In genomic region chr5:44706997-44707698, GRCm38 (mm10) we compare ENCODE assay signal across 9 mouse cellular contexts.
A peak's percentile ranks its signal among the peaks of the same experiment; 100 is the strongest.
DNase-seq lines count a peak whose midpoint lies in the region; ATAC-seq lines count a peak whose summit lies in the region.
"Had no signal": no experiment of that assay in that cellular context is flagged by ENCODE, and none has a peak within 500 bp of the region (broad histone marks: within the 10 kb centered on the region; RNA-seq: fewer than 3 reads in every experiment).

No protein-coding gene starts in this region.

- H3K9me3 ChIP-seq in neural tube, embryonic 13.5 days: no peaks in the 10 kb centered on the region
- no peaks in the 10 kb centered on the region for H3K9me3 ChIP-seq in hindbrain, embryonic 13.5 days
- H3K9me3 ChIP-seq in lung, embryonic 15.5 days: no peaks in the 10 kb centered on the region

- ATAC-seq in neural tube, embryonic 13.5 days (ENCODE audit: low read depth): no peak; the same call in 1 of the 2 replicates
- no peak for ATAC-seq in hindbrain, embryonic 13.5 days (ENCODE audit: low FRiP score)
- 0 out of 2 replicates have a peak, but pooled peaks have one; percentile 57 for ATAC-seq in lung, embryonic 15.5 days (ENCODE audit: borderline replicate concordance, extremely low read depth, low FRiP score, low TSS enrichment)
- ATAC-seq in activated CD4-positive, CD25-positive, alpha-beta regulatory T cell, adult 4 months: no peak

- H3K27ac ChIP-seq in neural tube, embryonic 13.5 days (replicated peaks): peak overlapping the region; percentile 54; the same call in 1 of the 2 replicates
- peak overlapping the region; percentile 12; the same call in 1 of the 2 replicates for H3K27ac ChIP-seq in hindbrain, embryonic 13.5 days
- peak overlapping the region; percentile 52; the same call in 1 of the 2 replicates for H3K27ac ChIP-seq in lung, embryonic 15.5 days

- WGBS in neural tube, embryonic 13.5 days: 48% methylated on average over 6 of the region's 6 CpGs
- 42% methylated on average over 6 of the region's 6 CpGs for WGBS in hindbrain, embryonic 13.5 days
- 29% methylated on average over 6 of the region's 6 CpGs for WGBS in lung, embryonic 15.5 days

- no peak overlapping the region for H3K9ac ChIP-seq in neural tube, embryonic 13.5 days
- H3K9ac ChIP-seq in hindbrain, embryonic 13.5 days: no peak overlapping the region; the same call in 1 of the 2 replicates
- H3K9ac ChIP-seq in lung, embryonic 15.5 days: no peak overlapping the region

- H3K27me3 ChIP-seq in neural tube, embryonic 13.5 days: no peaks in the 10 kb centered on the region
- no peaks in the 10 kb centered on the region for H3K27me3 ChIP-seq in hindbrain, embryonic 13.5 days
- H3K27me3 ChIP-seq in lung, embryonic 15.5 days: no peaks in the 10 kb centered on the region

- no peaks in the 10 kb centered on the region for H3K36me3 ChIP-seq in neural tube, embryonic 13.5 days
- no peaks in the 10 kb centered on the region for H3K36me3 ChIP-seq in hindbrain, embryonic 13.5 days
- no peaks in the 10 kb centered on the region for H3K36me3 ChIP-seq in lung, embryonic 15.5 days

- H3K4me1 ChIP-seq in neural tube, embryonic 13.5 days (replicated peaks): 0 out of 2 replicates have a peak, but pooled peaks cover 11% of the 10 kb centered on the region
- peaks cover 11% of the 10 kb centered on the region; the same call in 1 of the 2 replicates for H3K4me1 ChIP-seq in hindbrain, embryonic 13.5 days (replicated peaks)
- H3K4me1 ChIP-seq in lung, embryonic 15.5 days: peaks cover 18% of the 10 kb centered on the region

- no peak for DNase-seq in neural tube, embryonic 10.5 days (ENCODE audit: extremely low spot score, low spot score)
- DNase-seq in testis, postnatal 14 days (ENCODE audit: low spot score): no peak
- no peak for DNase-seq in urinary bladder, postnatal 14 days (ENCODE audit: low spot score)
- no peak for DNase-seq in right cerebral cortex, postnatal 25 days

- H3K4me3 ChIP-seq in neural tube, embryonic 13.5 days: no peak overlapping the region
- H3K4me3 ChIP-seq in hindbrain, embryonic 13.5 days: no peak overlapping the region
- H3K4me3 ChIP-seq in lung, embryonic 15.5 days: no peak overlapping the region
- H3K4me3 ChIP-seq: myocyte had no signal

- H3K4me2 ChIP-seq in neural tube, embryonic 13.5 days: no peak overlapping the region
- no peak overlapping the region for H3K4me2 ChIP-seq in hindbrain, embryonic 13.5 days
- no peak overlapping the region for H3K4me2 ChIP-seq in lung, embryonic 15.5 days
